Mouse (Mus musculus) E14TG2a.4 (cell line): ENCODE data around the gene Gm20843.
"Not testable (repeated sequence)": the region's sequence is repeated elsewhere in the genome, so short reads cannot be mapped to it uniquely, and the experiment has no call there.

Experiments
- H3K27me3 ChIP-seq: 2 replicates; pipeline ENCODE4 v1.6.1; 2014; ENCODE audit warnings: low read length, control low read depth; ENCODE audit not compliant: insufficient read depth
- H3K36me3 ChIP-seq: 2 replicates; pipeline ENCODE4 v1.6.1; 2014; ENCODE audit warnings: low read length, control low read depth; ENCODE audit not compliant: insufficient read depth
- H3K4me1 ChIP-seq: replicated peaks from 2 replicates; pipeline ENCODE4 v1.6.1; 2014; ENCODE audit warnings: low read depth, low read length, control low read depth
- H3K4me3 ChIP-seq: replicated peaks from 2 replicates; pipeline ENCODE4 v1.5.1; 2014; ENCODE audit warnings: mild to moderate bottlenecking, low read length
- H3K9me3 ChIP-seq: 2 replicates; pipeline ENCODE4 v1.6.1; 2014; ENCODE audit warnings: low read length, control low read depth

Gm20843 gene

DNA sequence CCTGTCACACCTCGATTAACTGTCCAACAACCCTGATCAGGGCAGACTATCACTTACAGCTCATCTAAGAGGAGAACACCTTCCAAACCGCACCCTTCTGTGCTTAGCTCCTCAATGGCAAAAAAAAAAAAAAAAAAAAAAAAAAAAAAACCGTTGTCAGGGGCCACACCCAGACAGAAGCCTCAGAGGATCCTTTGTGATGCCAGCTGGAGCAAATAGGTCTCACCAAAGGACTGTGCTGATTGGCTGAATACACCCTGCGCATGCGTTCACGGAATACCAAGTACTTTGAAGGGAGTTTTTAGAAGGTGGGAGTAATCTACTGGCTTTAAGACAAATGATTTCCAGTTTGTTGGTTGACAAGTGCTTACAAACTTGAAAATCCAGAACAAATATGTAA lies at the start of gene Gm20843:
TSS of gene Gm20843 (minus strand) at position 101 of the 400 bp plus-strand sequence.
- not testable (repeated sequence) for H3K4me1 ChIP-seq, H3K36me3 ChIP-seq, H3K4me3 ChIP-seq, H3K27me3 ChIP-seq, H3K9me3 ChIP-seq
